ENCODE assay signal across 23 mouse cellular contexts in genomic region chr17:75558041-75558440, GRCm38 (mm10). TPM values are rescaled to one million over a fixed set of nuclear protein-coding genes. Genes with fewer than 3 reads are reported as not detected.
A peak's percentile ranks its signal among the peaks of the same experiment; 100 is the strongest.
DNase-seq lines count a peak whose midpoint lies in the region; ATAC-seq and TF ChIP-seq lines count a peak whose summit lies in the region.
"Had no signal": no experiment of that assay in that cellular context is flagged by ENCODE, and none has a peak within 500 bp of the region (broad histone marks: within the 10 kb centered on the region; RNA-seq: fewer than 3 reads in every experiment).

No protein-coding gene starts in this region.

- no peaks in the 10 kb centered on the region; the same call in 1 of the 2 replicates for H3K4me1 ChIP-seq in kidney, adult 2 months (ENCODE audit: control insufficient read depth, insufficient read depth, low read length)
- H3K4me1 ChIP-seq in kidney, embryonic 15.5 days: no peaks in the 10 kb centered on the region
- no peaks in the 10 kb centered on the region for H3K4me1 ChIP-seq in ES-Bruce4 (ENCODE audit: control insufficient read depth, insufficient read depth, low read length)
- H3K4me1 ChIP-seq in MEL (ENCODE audit: control insufficient read depth in 1 of 2, insufficient read depth in 2 of 2, low read length in 2 of 2): no peaks in the 10 kb centered on the region
- no peaks in the 10 kb centered on the region for H3K4me1 ChIP-seq in forebrain, embryonic 15.5 days

- H3K4me3 ChIP-seq in kidney, adult 2 months (ENCODE audit: insufficient read depth, low read depth, low read length): no peak overlapping the region
- H3K4me3 ChIP-seq in kidney, embryonic 15.5 days (replicated peaks): no peak overlapping the region
- no peak overlapping the region for H3K4me3 ChIP-seq in ES-Bruce4 (ENCODE audit: low read depth, low read length)
- H3K4me3 ChIP-seq in MEL (ENCODE audit: control insufficient read depth in 1 of 2, insufficient read depth in 1 of 2, low read depth in 2 of 2, low read length in 2 of 2): no peak overlapping the region
- no peak overlapping the region for H3K4me3 ChIP-seq in forebrain, embryonic 15.5 days

- no peaks in the 10 kb centered on the region for H3K27me3 ChIP-seq in kidney, adult 2 months (replicated peaks; ENCODE audit: control insufficient read depth, insufficient read depth, low read length)
- no peaks in the 10 kb centered on the region for H3K27me3 ChIP-seq in kidney, embryonic 15.5 days
- H3K27me3 ChIP-seq in ES-Bruce4 (ENCODE audit: control insufficient read depth, insufficient read depth, low read length, poor library complexity, severe bottlenecking) (no peaks in the 10 kb centered on the region), MEL (ENCODE audit: control insufficient read depth in 1 of 2, insufficient read depth in 2 of 2, low read length in 2 of 2) (no peaks in the 10 kb centered on the region)
- no peaks in the 10 kb centered on the region for H3K27me3 ChIP-seq in forebrain, embryonic 15.5 days
- H3K27me3 ChIP-seq: CH12.LX, Patski had no signal

- H3K36me3 ChIP-seq in kidney, adult 2 months (ENCODE audit: control insufficient read depth, insufficient read depth, low read length): no peaks in the 10 kb centered on the region
- H3K36me3 ChIP-seq in kidney, embryonic 15.5 days: no peaks in the 10 kb centered on the region
- H3K36me3 ChIP-seq in ES-Bruce4 (ENCODE audit: control insufficient read depth, insufficient read depth, low read length, poor library complexity, severe bottlenecking) (no peaks in the 10 kb centered on the region), MEL (ENCODE audit: control insufficient read depth in 1 of 2, insufficient read depth in 2 of 2, low read length in 2 of 2) (no peaks in the 10 kb centered on the region)
- H3K36me3 ChIP-seq in forebrain, embryonic 15.5 days: no peaks in the 10 kb centered on the region
- H3K36me3 ChIP-seq: G1E had no signal

- peak overlapping the region; percentile 71 for H3K27ac ChIP-seq in kidney, adult 2 months (ENCODE audit: insufficient read depth, low read depth, low read length)
- no peak overlapping the region for H3K27ac ChIP-seq in kidney, embryonic 15.5 days
- H3K27ac ChIP-seq in ES-Bruce4 (ENCODE audit: insufficient read depth, low read length) (peak overlapping the region; percentile 6; the same call in 1 of the 2 replicates), MEL (ENCODE audit: control insufficient read depth, low read depth, low read length) (peak overlapping the region; percentile 24; the same call in 1 of the 2 replicates)
- H3K27ac ChIP-seq in forebrain, embryonic 15.5 days (replicated peaks): no peak overlapping the region

- TF ChIP-seq EP300 in ES-Bruce4 (IDR thresholded peaks at IDR 0.05; ENCODE audit: insufficient read depth, low read depth, low read length) (no peak), MEL (IDR thresholded peaks at IDR 0.05; ENCODE audit: low read depth in 1 of 2, low read length in 2 of 2) (no peak)

- DNase-seq in kidney, adult 2 months: peak; percentile 83
- no peak for DNase-seq in kidney, postnatal 4 days
- peak; percentile 83 for DNase-seq in kidney, adult 9 months
- no peak for DNase-seq in MEL (ENCODE audit: low read depth, low spot score)
- DNase-seq in frontal cortex, adult 2 months (ENCODE audit: extremely low spot score in 1 of 2, low spot score in 1 of 2): no peak
- DNase-seq: adrenal gland, adult 2 months; adrenal gland, adult 8-10 months; adrenal gland, postnatal 10 days; adrenal gland, postnatal 14 days; adrenal gland, postnatal 25 days; adrenal gland, postnatal 36 days; cerebellum, adult 11 months; cerebellum, adult 11-12 months; cerebellum, adult 18-20 months; cerebellum, adult 2 months had no signal

- H3K9me3 ChIP-seq in kidney, embryonic 15.5 days (replicated peaks): 0 out of 2 replicates have a peak, but pooled peaks cover 3% of the 10 kb centered on the region
- H3K9me3 ChIP-seq in ES-Bruce4 (replicated peaks; ENCODE audit: control insufficient read depth, insufficient read depth, low read length, poor library complexity, severe bottlenecking) (peaks cover 41% of the 10 kb centered on the region), MEL (replicated peaks; ENCODE audit: insufficient read depth, low read length) (peaks cover 3% of the 10 kb centered on the region; the same call in 1 of the 2 replicates)
- H3K9me3 ChIP-seq in forebrain, embryonic 15.5 days: no peaks in the 10 kb centered on the region

- H3K79me2 ChIP-seq in MEL (ENCODE audit: control insufficient read depth, insufficient read depth, low read length, poor library complexity): no peaks in the 10 kb centered on the region

- WGBS in kidney, adult 2 months: 74% methylated on average over 2 of the region's 2 CpGs
- WGBS in kidney, embryonic 15.5 days: 95% methylated on average over 2 of the region's 2 CpGs
- 89% methylated on average over 2 of the region's 2 CpGs for whole genome bisulfite sequencing in forebrain, embryonic 15.5 days

- no peak for TF ChIP-seq RAD21 in MEL (IDR thresholded peaks at IDR 0.05; ENCODE audit: low read depth, low read length)

- no peak overlapping the region for H3K9ac ChIP-seq in kidney, embryonic 15.5 days
- H3K9ac ChIP-seq in ES-Bruce4 (ENCODE audit: low read depth, poor library complexity, severe bottlenecking): no peak overlapping the region
- H3K9ac ChIP-seq in MEL (ENCODE audit: control insufficient read depth, low read depth, low read length, poor library complexity, severe bottlenecking): no peak overlapping the region
- H3K9ac ChIP-seq in forebrain, embryonic 15.5 days (replicated peaks): no peak overlapping the region

- no peak for ATAC-seq in kidney, embryonic 15.5 days (replicated peaks; ENCODE audit: low FRiP score)
- no peak for ATAC-seq in forebrain, embryonic 15.5 days (replicated peaks)
- ATAC-seq: activated CD4-positive, CD25-positive, alpha-beta regulatory T cell, adult 4 months; CD4-positive, CD25-positive, alpha-beta regulatory T cell, adult 4 months; Patski had no signal

- TF ChIP-seq CTCF in kidney, adult 2 months (conservative IDR thresholded peaks at IDR 0.05; ENCODE audit: insufficient read depth, insufficient read length, low read depth, low read length): no peak
- no peak for TF ChIP-seq CTCF in ES-Bruce4 (IDR thresholded peaks at IDR 0.05; ENCODE audit: low read depth, low read length)
- TF ChIP-seq CTCF in MEL (IDR thresholded peaks at IDR 0.05 in 2 of 3, conservative IDR thresholded peaks at IDR 0.05 in 1 of 3; ENCODE audit: control insufficient read depth in 1 of 3, insufficient read depth in 1 of 3, low read depth in 2 of 3, low read length in 3 of 3, poor library complexity in 1 of 3, severe bottlenecking in 1 of 3): no peak

- TF ChIP-seq POLR2A in kidney, adult 2 months (IDR thresholded peaks at IDR 0.05; ENCODE audit: low read depth, low read length): no peak
- TF ChIP-seq POLR2A in ES-Bruce4 (IDR thresholded peaks at IDR 0.05; ENCODE audit: insufficient read depth, low read length): no peak
- no peak for TF ChIP-seq POLR2A in MEL (IDR thresholded peaks at IDR 0.05; ENCODE audit: control insufficient read depth in 1 of 2, insufficient read depth in 1 of 2, low read depth in 1 of 2, low read length in 2 of 2, poor library complexity in 1 of 2)

- no peak overlapping the region for H3K4me2 ChIP-seq in kidney, embryonic 15.5 days
- no peak overlapping the region for H3K4me2 ChIP-seq in forebrain, embryonic 15.5 days (replicated peaks)

TF ChIP-seq in MEL, 35 proteins besides CTCF, POLR2A, EP300 and RAD21:
- TF ChIP-seq NELFE (IDR thresholded peaks at IDR 0.05; ENCODE audit: low read depth, low read length) (no peak), MXI1 (IDR thresholded peaks at IDR 0.05; ENCODE audit: low read depth, low read length) (no peak), MEF2A (IDR thresholded peaks at IDR 0.05; ENCODE audit: extremely low read depth, insufficient replicate concordance, low read depth, low read length, poor library complexity, severe bottlenecking) (no peak), NRF1 (IDR thresholded peaks at IDR 0.05; ENCODE audit: insufficient read depth, low read depth, low read length, poor library complexity, severe bottlenecking) (no peak)
TF ChIP-seq in MEL: peak in this region for 0.

RNA-seq across cellular contexts. Expression of gene Fam98a, which starts 6.3 kb away (rescaled TPM):
- polyA plus RNA-seq in kidney, adult 2 months (2012; rRNA removed): 10.5 and 13.9 TPM in 2 replicates
- polyA plus RNA-seq in kidney, embryonic 15.5 days (2015; fragmentation: Nextera tagmentation; extraction: Ambion mirVana): 23.7 and 28.0 TPM in 2 replicates
- polyA plus RNA-seq in ES-Bruce4 (2011; ENCODE audit: insufficient read depth, insufficient read length, low read depth, missing spikeins) (62.4 and 65.1 TPM in 2 replicates), MEL (2012; ENCODE audit: insufficient read depth in 1 of 2, insufficient read length in 2 of 2, low read depth in 1 of 2, low replicate concordance in 2 of 2, missing spikeins in 1 of 2) (10 to 100 TPM in 1 of 2 experiments, not detected in 1; 64.9 TPM)
- total RNA-seq in MEL (2012; rRNA removed): 37.7 and 39.4 TPM in 2 replicates
- polyA plus RNA-seq in forebrain, embryonic 15.5 days (2015; fragmentation: Nextera tagmentation; extraction: Ambion mirVana): 35.3 and 36.2 TPM in 2 replicates
- 48.0 and 48.5 TPM in 2 replicates for polyA plus RNA-seq in frontal cortex, adult 2 months (2012; rRNA removed)

Comparison
In these comparisons a context has a peak if more than half of its experiments do, and no peak if none do; other contexts are left out.
1. DNase-seq: peak in kidney, adult 2 months (single experiment) and kidney, adult 9 months (single experiment); none in kidney, postnatal 4 days (0 of 2), MEL (single experiment) and frontal cortex, adult 2 months (0 of 2).
2. H3K27ac ChIP-seq: peak in kidney, adult 2 months (single experiment), ES-Bruce4 (single experiment) and MEL (single experiment); none in kidney, embryonic 15.5 days (single experiment) and forebrain, embryonic 15.5 days (single experiment).